Mouse (Mus musculus) naive thymus-derived CD4-positive, alpha-beta T cell, adult 2 months (primary cell): ENCODE data around the gene Lgals3bp.

Experiments
- DNase-seq: peaks from one replicate; pipeline ENCODE4 v3.0.0-alpha.2; 2011; ENCODE audit warnings: low read depth

Lgals3bp gene

DNA sequence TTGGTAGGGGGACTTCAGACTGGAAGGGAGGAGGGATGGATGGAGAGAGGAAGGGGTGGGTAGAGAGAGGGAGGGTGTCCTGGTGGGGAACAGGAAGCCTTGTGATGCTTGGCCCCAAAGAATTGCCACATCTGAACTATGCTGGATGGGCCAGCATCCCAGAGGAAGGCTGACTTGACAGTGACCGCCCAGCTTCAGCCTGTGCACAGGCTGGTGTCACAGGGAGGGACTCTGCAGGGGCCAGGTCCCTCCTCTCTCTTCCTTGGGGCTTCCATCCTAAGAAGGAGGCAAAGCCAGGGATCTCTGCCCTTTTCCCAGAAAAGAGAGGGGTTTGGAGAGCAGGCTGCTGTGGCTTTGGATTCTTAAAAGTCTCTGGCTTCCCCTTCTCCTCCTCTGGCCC, 39.4 kb downstream of the Lgals3bp start:
- no peak for DNase-seq

DNA sequence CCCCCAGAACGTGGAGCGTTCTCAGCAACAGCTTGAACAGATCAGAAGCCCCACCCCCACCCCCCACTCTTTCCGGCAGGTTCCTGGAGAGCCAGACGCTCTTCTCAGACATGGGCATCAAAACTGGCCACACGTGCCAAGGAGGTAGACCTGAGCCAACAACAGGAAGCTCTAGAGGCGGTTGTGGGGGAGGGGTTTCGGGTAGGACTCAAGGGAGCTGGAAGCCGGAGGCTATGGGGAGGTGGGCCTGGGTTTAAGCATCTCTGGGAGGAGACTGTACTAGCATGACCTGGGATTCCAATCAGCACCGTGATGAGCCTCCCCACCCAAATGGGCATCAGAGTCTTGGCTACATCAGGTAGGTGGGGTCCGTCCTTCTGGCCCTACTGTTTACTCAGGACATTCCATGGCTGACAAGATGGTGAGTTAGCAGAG, 41.0 kb downstream of the Lgals3bp start:
- peak; percentile 73 for DNase-seq

- DNase-seq, result no peak
These were observed 41.4 kb downstream of the Lgals3bp start for GRCm38 (mm10) chr11:118360491-118360890.

DNA sequence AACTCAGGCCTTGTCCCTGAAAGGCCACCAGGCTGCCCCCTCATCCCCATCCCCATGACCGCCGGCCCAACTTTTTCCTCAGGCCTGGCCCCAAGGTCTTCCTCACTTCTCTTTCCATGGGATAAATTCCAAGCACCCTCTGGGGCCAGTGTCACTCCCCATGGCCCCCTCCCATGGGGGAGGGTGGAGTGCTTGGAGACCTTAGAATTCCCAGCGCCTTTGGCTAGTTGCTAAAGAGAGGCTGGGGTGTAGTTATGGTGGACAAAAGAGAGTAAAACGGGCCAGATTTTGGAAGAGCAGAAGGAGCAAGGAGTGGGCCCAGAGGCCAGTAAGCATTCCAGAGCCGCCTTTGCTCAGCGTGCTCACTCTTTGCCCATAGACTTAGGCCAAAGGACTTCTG, 46.3 kb downstream of the Lgals3bp start, which contains the start of gene Timp2:
Timp2 (minus strand) TSS at position 101 of the 400 bp plus-strand sequence.
- no peak for DNase-seq

- DNase-seq, result peak; percentile 91
These were observed 46.7 kb downstream of the Lgals3bp start for GRCm38 (mm10) chr11:118355205-118355604.

DNA sequence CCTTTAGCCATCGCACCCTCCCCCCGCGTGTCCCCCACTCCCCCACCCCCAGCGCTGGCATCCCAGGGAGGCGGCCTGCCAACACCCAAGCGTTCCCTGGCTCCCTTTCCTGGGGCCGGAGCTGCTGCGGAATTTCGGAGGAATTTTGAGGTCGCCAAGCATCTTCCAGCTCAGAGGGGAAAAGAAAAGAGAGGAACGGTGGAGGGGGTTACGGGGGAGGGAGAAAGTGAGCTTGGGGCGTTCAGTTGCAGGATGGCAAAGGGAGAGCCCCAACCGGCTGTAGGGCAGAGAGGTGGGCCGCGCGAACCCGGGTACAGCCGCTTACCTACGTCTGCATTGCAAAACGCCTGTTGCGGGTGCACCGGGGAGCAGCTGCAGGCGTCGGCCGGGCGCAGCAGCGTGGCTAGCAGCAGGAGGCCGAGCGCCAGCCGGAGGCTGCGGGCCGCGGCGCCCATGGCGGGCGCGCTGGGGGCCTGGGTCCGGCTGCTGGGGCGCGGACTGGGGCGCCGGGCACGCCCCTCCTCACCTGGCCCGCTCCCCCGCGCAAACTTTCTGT, 47.2 kb downstream of the Lgals3bp start:
- no peak for DNase-seq

GRCm38 (mm10) chr11:118349494-118349893, 52.4 kb downstream of the Lgals3bp start:
- no peak for DNase-seq

GRCm38 (mm10) chr11:118348877-118349276, 53.0 kb downstream of the Lgals3bp start:
- no peak for DNase-seq

DNA sequence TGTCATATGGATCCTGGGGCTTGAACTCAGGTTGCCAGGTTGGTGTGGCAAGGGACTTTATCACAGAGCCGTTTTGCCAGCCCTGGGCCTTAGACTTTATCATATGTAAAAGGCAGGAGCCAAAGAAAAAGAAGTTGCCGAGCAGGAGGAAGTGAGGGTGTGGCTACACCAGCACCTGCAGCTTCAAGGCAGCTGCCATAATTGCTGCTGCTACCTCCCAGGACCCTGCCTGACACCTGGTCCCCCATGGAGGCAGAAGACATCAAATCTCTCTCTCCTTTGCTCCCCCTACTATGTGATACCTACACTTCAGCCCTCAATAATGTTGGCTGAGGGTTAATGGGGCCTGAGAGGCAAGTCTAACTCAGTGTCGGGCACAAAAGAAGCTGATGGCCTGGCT, 53.5 kb downstream of the Lgals3bp start:
- DNase-seq, result peak; percentile 65

GRCm38 (mm10) chr11:118347911-118348310, 54.0 kb downstream of the Lgals3bp start:
- no peak for DNase-seq

- no peak for DNase-seq
These were observed 54.5 kb downstream of the Lgals3bp start for GRCm38 (mm10) chr11:118347391-118347790.

DNA sequence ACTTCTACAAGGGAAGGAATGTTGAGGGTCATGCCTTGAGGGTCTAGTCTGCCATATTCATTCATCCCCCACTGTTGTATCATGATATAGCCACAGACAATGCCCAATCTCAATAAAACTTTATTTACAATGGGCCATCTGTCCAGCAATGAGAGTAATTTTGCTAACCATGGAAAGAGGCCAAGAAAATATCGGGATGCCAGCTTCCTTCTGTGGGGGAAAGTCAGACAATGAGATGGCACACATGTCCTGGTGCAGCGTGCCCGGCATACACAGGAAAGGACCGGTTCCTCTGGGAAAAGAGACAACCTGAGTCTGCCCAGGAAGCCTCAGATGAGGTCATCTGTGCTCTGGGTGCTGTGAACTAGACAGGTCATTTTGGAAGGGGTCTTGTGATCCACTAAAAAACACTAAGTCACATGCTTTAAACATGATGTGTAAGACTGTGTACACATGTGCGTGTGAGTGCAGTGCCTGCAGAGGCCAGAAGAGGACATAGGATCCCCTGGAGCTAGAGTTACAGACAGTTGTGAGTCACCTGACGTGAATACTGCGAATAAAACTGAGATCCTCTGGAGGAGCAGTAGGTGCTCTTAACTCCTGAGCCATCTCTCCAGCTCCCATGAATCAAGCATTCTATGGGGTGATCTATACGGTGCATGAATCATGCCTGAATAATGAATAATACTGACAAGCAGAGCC, 55.3 kb downstream of the Lgals3bp start:
- DNase-seq, result no peak

DNA sequence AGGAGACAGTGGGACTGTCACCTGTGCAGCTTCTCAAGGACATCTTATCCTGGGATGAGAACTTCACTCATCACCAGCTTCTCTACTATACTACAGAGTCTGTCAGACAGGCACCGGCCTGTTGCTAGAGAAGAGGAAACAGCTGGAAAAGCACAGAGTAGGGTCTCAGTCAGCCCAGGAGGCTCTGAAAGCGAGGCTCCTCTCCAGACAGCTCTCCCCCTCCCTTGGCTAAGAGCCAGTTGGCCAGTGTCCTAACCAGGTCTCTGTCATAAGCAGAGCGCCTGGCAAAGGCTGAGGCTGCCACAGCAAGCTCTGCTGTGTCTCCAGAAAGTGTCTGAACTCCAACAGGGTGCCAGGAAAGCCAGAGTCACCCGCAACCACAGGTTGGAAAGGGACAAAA, 56.2 kb downstream of the Lgals3bp start:
- DNase-seq, result no peak

- peak; percentile 52 for DNase-seq
These were observed 58.3 kb downstream of the Lgals3bp start for GRCm38 (mm10) chr11:118343629-118344028.
